Mouse (Mus musculus) neural tube, embryonic 14.5 days (tissue): ENCODE measurements around the gene Btnl1. TPM values are rescaled to one million over a fixed set of nuclear protein-coding genes. Genes with fewer than 3 reads are reported as not detected.
A peak's percentile ranks its signal among the peaks of the same experiment; 100 is the strongest.

Experiments used
- ATAC-seq: fragments of 200-750 bp; cut with Nextera tagmentation; 2 replicates; pipeline ENCODE4 v1.8.0; 2017; ENCODE audit warnings: low read depth, mild to moderate bottlenecking, moderate TSS enrichment, moderate library complexity
- H3K27ac ChIP-seq: fragments of 300-500 bp; sonication (generic); 2 replicates; pipeline ENCODE4 v1.5.1; 2014; ENCODE audit warnings: low read depth, mild to moderate bottlenecking, control low read depth, low read length, moderate library complexity, mixed read lengths
- H3K27me3 ChIP-seq: fragments of 300-500 bp; sonication (generic); 2 replicates; pipeline ENCODE4 v1.6.1; 2014; ENCODE audit warnings: low read length; ENCODE audit not compliant: control insufficient read depth, insufficient read depth
- H3K36me3 ChIP-seq: fragments of 300-500 bp; sonication (generic); 2 replicates; pipeline ENCODE4 v1.6.1; 2014; ENCODE audit warnings: low read length, mixed read lengths; ENCODE audit not compliant: control insufficient read depth, insufficient read depth
- H3K4me1 ChIP-seq: fragments of 300-500 bp; sonication (generic); 2 replicates; pipeline ENCODE4 v1.6.1; 2014; ENCODE audit warnings: low read length; ENCODE audit not compliant: control insufficient read depth, insufficient read depth
- H3K4me2 ChIP-seq: fragments of 300-500 bp; sonication (generic); 2 replicates; pipeline ENCODE4 v1.6.1; 2014; ENCODE audit warnings: mild to moderate bottlenecking, low read depth, low read length, control low read depth
- H3K4me3 ChIP-seq: fragments of 300-500 bp; sonication (generic); 2 replicates; pipeline ENCODE4 v1.5.1; 2014; ENCODE audit warnings: low read depth, low read length, control low read depth, mixed read lengths
- H3K9ac ChIP-seq: fragments of 300-500 bp; sonication (generic); replicated peaks from 2 replicates; pipeline ENCODE4 v1.6.1; 2014; ENCODE audit warnings: low read depth, mild to moderate bottlenecking, control low read depth, low read length, mixed read lengths
- H3K9me3 ChIP-seq: fragments of 300-500 bp; sonication (generic); 2 replicates; pipeline ENCODE4 v1.6.1; 2016; ENCODE audit warnings: low read length; ENCODE audit not compliant: control insufficient read depth
- WGBS: fragments of 180-500 bp; shearing (Covaris S2); extraction: QIAGEN DNeasy Blood & Tissue Kit; methylation state at CpG from one replicate; pipeline ENCODE4 v1.1.7; 2014; 5-methylcytosine and 5-hydroxymethylcytosine counted together
- polyA plus RNA-seq: library from polyadenylated mRNA; unstranded; fragments of >200 nt; fragmentation: Nextera tagmentation; extraction: Ambion mirVana; gene quantifications from 2 replicates; pipeline ENCODE4 v1.2.1, GENCODE M21; 2014

Btnl1 gene
- polyA plus RNA-seq, 1 experiment from 2014 or later: not detected

GRCm38 (mm10) chr17:34379451-34379850 lies 2.5 kb downstream of the Btnl1 start:
- no peak for ATAC-seq
- WGBS: 70% methylated on average over 7 of the region's 7 CpGs

DNA sequence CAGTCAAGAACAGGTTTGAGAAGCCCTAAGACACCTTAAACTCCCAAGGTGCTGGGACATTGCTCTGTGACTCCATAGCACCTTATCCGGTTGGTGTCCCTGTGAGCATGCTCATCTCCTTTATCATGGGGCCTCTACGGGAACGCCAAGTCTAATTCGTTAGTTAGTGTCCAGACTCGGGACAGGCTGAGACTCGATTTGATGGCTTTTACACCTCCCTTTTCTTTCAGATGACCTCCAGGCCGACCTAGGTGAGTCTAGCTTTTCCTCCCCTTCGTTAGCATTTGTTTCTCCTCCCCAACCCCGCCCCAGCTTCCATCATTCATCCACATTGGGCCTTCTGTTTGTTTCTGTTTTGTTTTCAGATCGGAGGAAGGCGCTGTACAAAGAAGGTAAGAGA lies 4.9 kb downstream of the Btnl1 start:
- H3K4me1 ChIP-seq: no peaks in the 10 kb centered on the region
- H3K36me3 ChIP-seq: no peaks in the 10 kb centered on the region
- H3K27me3 ChIP-seq: no peaks in the 10 kb centered on the region
- no peak overlapping the region for H3K9ac ChIP-seq
- no peak for ATAC-seq
- H3K4me2 ChIP-seq: no peak overlapping the region
- H3K4me3 ChIP-seq: no peak overlapping the region
- no peaks in the 10 kb centered on the region for H3K9me3 ChIP-seq
- WGBS: 80% methylated on average over 11 of the region's 11 CpGs
- no peak overlapping the region for H3K27ac ChIP-seq

More at GRCm38 (mm10) chr17:34379451-34379850, 2.5 kb downstream of the Btnl1 start:
- Histone ChIP-seq H3K4me3 (no peak overlapping the region), H3K27ac (no peak overlapping the region), H3K9me3 (no peaks in the 10 kb centered on the region), H3K4me1 (no peaks in the 10 kb centered on the region), H3K9ac (no peak overlapping the region), H3K27me3 (no peaks in the 10 kb centered on the region), H3K4me2 (no peak overlapping the region), H3K36me3 (no peaks in the 10 kb centered on the region)

DNA sequence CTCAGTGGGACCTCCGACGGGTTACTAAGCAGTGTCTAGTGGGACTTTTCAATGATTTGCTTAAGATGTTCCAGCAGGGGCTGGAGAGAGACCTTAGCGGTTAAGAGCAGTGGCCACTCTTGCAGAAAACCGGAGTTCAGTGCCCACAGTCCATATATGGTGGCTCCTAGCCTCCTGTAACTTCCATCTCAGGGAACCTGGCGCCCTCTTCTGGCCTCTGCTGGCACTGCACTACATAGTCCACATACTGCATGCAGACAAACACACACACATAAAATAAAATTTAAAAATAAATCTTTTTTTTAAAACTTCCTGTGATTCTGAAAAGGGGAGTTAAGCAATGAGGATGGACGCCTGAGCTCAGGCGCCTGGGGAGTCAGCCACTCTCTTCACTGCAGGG lies 6.3 kb downstream of the Btnl1 start:
- no peak overlapping the region for H3K4me2 ChIP-seq
- no peak overlapping the region for H3K27ac ChIP-seq
- H3K4me3 ChIP-seq: no peak overlapping the region
- H3K4me1 ChIP-seq: no peaks in the 10 kb centered on the region
- H3K27me3 ChIP-seq: no peaks in the 10 kb centered on the region
- no peak for ATAC-seq
- H3K9ac ChIP-seq: no peak overlapping the region
- no peaks in the 10 kb centered on the region for H3K9me3 ChIP-seq
- H3K36me3 ChIP-seq: no peaks in the 10 kb centered on the region
- WGBS: 77% methylated on average over 7 of the region's 7 CpGs

DNA sequence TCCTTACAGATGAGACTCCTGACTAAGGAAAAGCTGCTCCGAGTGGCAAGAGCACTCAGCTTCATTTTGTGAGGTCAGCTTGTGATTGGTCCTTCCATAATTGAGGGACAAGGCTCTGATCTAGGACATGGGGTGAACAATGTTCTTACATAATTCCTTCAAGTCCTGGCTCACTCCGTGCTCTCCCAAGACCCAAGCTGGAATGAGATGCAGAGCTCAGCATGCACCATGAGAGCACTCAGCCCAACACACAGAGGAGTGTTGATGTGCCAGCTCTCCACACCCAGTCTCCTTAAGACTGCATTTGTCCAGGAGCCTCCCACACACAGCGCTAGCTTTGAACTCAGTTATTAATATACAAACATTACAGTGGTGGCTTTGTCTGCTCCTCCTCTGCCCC lies 7.8 kb downstream of the Btnl1 start:
- WGBS: 71% methylated on average over 3 of the region's 3 CpGs
- no peaks in the 10 kb centered on the region for H3K36me3 ChIP-seq

GRCm38 (mm10) chr17:34386656-34387055 lies 9.7 kb downstream of the Btnl1 start:
- H3K9me3 ChIP-seq: no peaks in the 10 kb centered on the region
- WGBS: 78% methylated on average over 2 of the region's 2 CpGs
- no peaks in the 10 kb centered on the region for H3K4me1 ChIP-seq
- no peaks in the 10 kb centered on the region for H3K27me3 ChIP-seq
- H3K4me2 ChIP-seq: no peak overlapping the region
- no peak overlapping the region for H3K4me3 ChIP-seq
- no peak overlapping the region for H3K9ac ChIP-seq
- no peak overlapping the region for H3K27ac ChIP-seq
- no peaks in the 10 kb centered on the region for H3K36me3 ChIP-seq
- no peak for ATAC-seq

More for the DNA sequence above, 7.8 kb downstream of the Btnl1 start:
- H3K9me3 ChIP-seq: no peaks in the 10 kb centered on the region
- H3K9ac ChIP-seq: no peak overlapping the region
- H3K4me1 ChIP-seq: no peaks in the 10 kb centered on the region
- H3K4me2 ChIP-seq: no peak overlapping the region
- ATAC-seq: no peak
- H3K4me3 ChIP-seq: no peak overlapping the region
- no peaks in the 10 kb centered on the region for H3K27me3 ChIP-seq
- H3K27ac ChIP-seq: no peak overlapping the region

DNA sequence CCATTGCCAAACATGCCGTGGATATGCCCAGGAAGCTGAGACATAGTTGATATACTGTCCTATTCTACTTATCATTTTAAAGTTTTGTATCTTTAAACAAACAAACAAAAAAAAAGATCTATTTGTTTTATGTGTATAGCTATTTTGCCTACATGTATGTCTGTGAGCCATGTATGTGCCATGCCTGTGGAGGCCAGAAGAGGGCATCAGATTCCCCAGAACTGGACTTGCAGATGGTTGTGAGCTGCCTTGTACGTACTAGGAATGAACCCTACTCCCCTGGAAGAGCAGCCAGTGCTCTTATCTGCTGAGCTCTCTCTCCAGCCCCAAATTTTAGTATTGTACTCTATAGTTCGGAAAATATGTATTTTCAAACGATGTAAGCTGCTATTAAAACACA lies 11.6 kb downstream of the Btnl1 start:
- Histone ChIP-seq H3K9ac (no peak overlapping the region), H3K36me3 (no peaks in the 10 kb centered on the region), H3K9me3 (no peaks in the 10 kb centered on the region), H3K4me3 (no peak overlapping the region), H3K27ac (no peak overlapping the region), H3K4me2 (no peak overlapping the region), H3K4me1 (no peaks in the 10 kb centered on the region), H3K27me3 (no peaks in the 10 kb centered on the region)
- no peak for ATAC-seq
- 36% methylated on average over 4 of the region's 4 CpGs for WGBS

GRCm38 (mm10) chr17:34391507-34391906 lies 14.6 kb downstream of the Btnl1 start:
- WGBS: 78% methylated on average over 7 of the region's 7 CpGs

DNA sequence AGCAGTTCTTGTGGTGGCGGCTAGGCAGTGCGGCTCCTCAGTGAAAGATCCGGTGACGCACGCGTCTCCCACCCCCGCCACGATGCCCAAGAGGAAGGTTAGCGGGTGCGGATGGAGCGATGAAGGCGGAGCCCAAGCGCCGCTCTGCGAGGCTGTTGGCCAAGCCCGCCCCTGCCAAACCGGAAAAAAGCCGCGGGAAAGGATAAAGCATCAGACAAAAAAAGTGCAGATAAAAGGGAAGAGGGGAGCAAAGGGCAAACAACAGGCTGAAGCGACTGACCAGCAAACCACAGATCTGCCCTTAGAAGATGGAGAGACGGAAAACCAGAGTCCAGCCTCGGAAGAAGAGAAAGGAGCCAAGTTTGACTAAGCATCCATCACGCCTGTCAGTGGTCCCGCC lies 15.4 kb downstream of the Btnl1 start:
- Histone ChIP-seq H3K4me2 (peak overlapping the region; percentile 51), H3K27ac (no peak overlapping the region), H3K36me3 (no peaks in the 10 kb centered on the region), H3K4me1 (no peaks in the 10 kb centered on the region), H3K27me3 (no peaks in the 10 kb centered on the region), H3K9me3 (no peaks in the 10 kb centered on the region), H3K4me3 (peak overlapping the region; percentile 23), H3K9ac (no peak overlapping the region)
- ATAC-seq: peak; percentile 72; the same call in 1 of the 2 replicates
- WGBS: 3% methylated on average over 24 of the region's 24 CpGs

More at GRCm38 (mm10) chr17:34391507-34391906, 14.6 kb downstream of the Btnl1 start:
- Histone ChIP-seq H3K27ac (no peak overlapping the region), H3K9ac (no peak overlapping the region), H3K9me3 (no peaks in the 10 kb centered on the region), H3K4me1 (no peaks in the 10 kb centered on the region), H3K36me3 (no peaks in the 10 kb centered on the region), H3K4me3 (no peak overlapping the region), H3K4me2 (no peak overlapping the region), H3K27me3 (no peaks in the 10 kb centered on the region)
- no peak for ATAC-seq

DNA sequence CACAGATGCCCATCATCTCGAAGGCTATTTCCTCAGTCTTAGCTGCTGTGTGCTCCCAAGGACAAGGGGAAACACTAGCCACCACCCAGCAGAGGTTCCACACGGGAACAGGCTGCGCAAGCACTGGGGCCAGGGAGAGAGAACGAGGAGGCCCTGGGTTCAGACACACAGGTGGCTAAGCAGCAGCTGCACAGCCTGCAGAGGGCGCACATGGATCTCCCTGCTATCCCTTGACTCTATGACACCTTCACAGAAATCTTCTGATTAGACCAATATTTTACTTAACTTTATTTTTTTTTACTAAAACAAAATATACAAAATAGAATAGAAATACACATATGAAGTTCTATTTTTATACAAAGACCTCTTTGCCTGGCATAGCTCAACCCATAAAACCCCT lies 20.4 kb downstream of the Btnl1 start:
- H3K4me2 ChIP-seq: no peak overlapping the region
- no peaks in the 10 kb centered on the region for H3K36me3 ChIP-seq
- H3K4me3 ChIP-seq: no peak overlapping the region
- ATAC-seq: no peak
- H3K27ac ChIP-seq: no peak overlapping the region
- H3K27me3 ChIP-seq: no peaks in the 10 kb centered on the region
- H3K4me1 ChIP-seq: no peaks in the 10 kb centered on the region
- no peaks in the 10 kb centered on the region for H3K9me3 ChIP-seq
- 73% methylated on average over 5 of the region's 5 CpGs for WGBS
- H3K9ac ChIP-seq: no peak overlapping the region
